Comparison of ENCODE assay signal across 9 mouse cellular contexts in genomic region chr2:125334163-125334562, GRCm38 (mm10).
A peak's percentile ranks its signal among the peaks of the same experiment; 100 is the strongest.
DNase-seq lines count a peak whose midpoint lies in the region; ATAC-seq and TF ChIP-seq lines count a peak whose summit lies in the region.
"Had no signal": no experiment of that assay in that cellular context is flagged by ENCODE, and none has a peak within 500 bp of the region (broad histone marks: within the 10 kb centered on the region; RNA-seq: fewer than 3 reads in every experiment).

No protein-coding gene starts in this region.

- no peaks in the 10 kb centered on the region for H3K9me3 ChIP-seq in liver, postnatal 0 days (ENCODE audit: low read length)

- no peak overlapping the region for H3K27ac ChIP-seq in heart, adult 2 months
- H3K27ac ChIP-seq in liver, postnatal 0 days (ENCODE audit: low read depth), result no peak overlapping the region

- no peak for DNase-seq in heart, adult 2 months
- no peak for DNase-seq in heart, postnatal 25 days (ENCODE audit: low spot score)
- no peak for DNase-seq in liver, postnatal 0 days
- no peak for DNase-seq in liver
- peak; percentile 10 for DNase-seq in adrenal gland, postnatal 25 days
- peak; percentile 12 for DNase-seq in retina, postnatal 1 day
- DNase-seq in left cerebral cortex, postnatal 4 days, result no peak
- DNase-seq: layer of hippocampus, adult 9-11 months; thymus, postnatal 4 days had no signal

- intact Hi-C loops in heart, adult 2 months (cut with DNase I), result loop anchor here (1.0 kb wide), 1 partner anchor 270 kb away; no protein-coding TSS in a partner anchor
- intact Hi-C loops in heart, postnatal 25 days (cut with DNase I), result loop anchor here (1.0 kb wide), 1 partner anchor 270 kb away; no protein-coding TSS in a partner anchor
- intact Hi-C loops in left cerebral cortex, postnatal 4 days (cut with DNase I), result loop anchor here (10.0 kb wide), 1 partner anchor 271 kb away; no protein-coding TSS in a partner anchor

- 29% methylated on average over 4 of the region's 4 CpGs for WGBS in heart, adult 2 months
- WGBS in liver, postnatal 0 days (ENCODE audit: insufficient replicate concordance), result 36% methylated on average over 4 of the region's 4 CpGs

- TF ChIP-seq EP300 in heart, adult 2 months (IDR thresholded peaks at IDR 0.05; ENCODE audit: insufficient read depth, low read depth, low read length), result no peak
- TF ChIP-seq EP300 in liver, postnatal 0 days (IDR thresholded peaks at IDR 0.05; ENCODE audit: low read depth), result no peak

- peak; percentile 65 for TF ChIP-seq CTCF in heart, adult 2 months (IDR thresholded peaks at IDR 0.05)
- TF ChIP-seq CTCF in liver, postnatal 0 days (IDR thresholded peaks at IDR 0.05; ENCODE audit: low read depth), result peak; percentile 30; the same call in 1 of the 2 replicates

- no peaks in the 10 kb centered on the region for H3K4me1 ChIP-seq in heart, adult 2 months (ENCODE audit: control insufficient read depth, insufficient read depth, low read length)
- no peaks in the 10 kb centered on the region for H3K4me1 ChIP-seq in liver, postnatal 0 days (ENCODE audit: insufficient read depth)

- no peaks in the 10 kb centered on the region; the same call in 1 of the 2 replicates for H3K36me3 ChIP-seq in heart, adult 2 months (ENCODE audit: control insufficient read depth, insufficient read depth, low read length)
- H3K36me3 ChIP-seq in liver, postnatal 0 days (replicated peaks; ENCODE audit: insufficient read depth, low read length), result no peaks in the 10 kb centered on the region

- no peaks in the 10 kb centered on the region for H3K79me2 ChIP-seq in heart, adult 2 months (replicated peaks; ENCODE audit: control insufficient read depth, insufficient read depth, low read length)

- ATAC-seq in liver, postnatal 0 days, result no peak

- no peak for TF ChIP-seq POLR2A in heart, adult 2 months (IDR thresholded peaks at IDR 0.05; ENCODE audit: insufficient read depth, low read depth, low read length)

- no peak overlapping the region for H3K9ac ChIP-seq in heart, adult 2 months (ENCODE audit: low read depth, low read length)
- no peak overlapping the region for H3K9ac ChIP-seq in liver, postnatal 0 days (replicated peaks)

- no peaks in the 10 kb centered on the region for H3K27me3 ChIP-seq in heart, adult 2 months (ENCODE audit: control insufficient read depth, insufficient read depth, low read length)
- no peaks in the 10 kb centered on the region for H3K27me3 ChIP-seq in liver, postnatal 0 days (ENCODE audit: insufficient read depth, low read length)

- H3K4me2 ChIP-seq in liver, postnatal 0 days (ENCODE audit: low read depth, low read length), result no peak overlapping the region

- H3K4me3 ChIP-seq in heart, adult 2 months, result no peak overlapping the region
- H3K4me3 ChIP-seq in liver, postnatal 0 days (ENCODE audit: low read depth, low read length), result no peak overlapping the region

Comparison
In these comparisons a context has a peak if more than half of its experiments do, and no peak if none do; other contexts are left out.
1. DNase-seq: peak in adrenal gland, postnatal 25 days (single experiment) and retina, postnatal 1 day (single experiment); none in heart, adult 2 months (0 of 2), heart, postnatal 25 days (single experiment), liver, postnatal 0 days (single experiment), liver (single experiment) and left cerebral cortex, postnatal 4 days (single experiment).